Mouse (Mus musculus): ENCODE data around the gene Hrc. TPM values are rescaled to one million over a fixed set of nuclear protein-coding genes. Genes with fewer than 3 reads are reported as not detected.

The Hrc gene
- polyA plus RNA-seq, 1 experiment from 2014 or later: 28.3 TPM

- Histone ChIP-seq H3K4me1 (ENCODE audit: control insufficient read depth in 2 of 2, insufficient read depth in 2 of 2, low read length in 2 of 2) (no peaks in the 10 kb centered on the region), H3K4me3 (ENCODE audit: control insufficient read depth in 1 of 2, insufficient read depth in 1 of 2, low read depth in 1 of 2, low read length in 2 of 2) (no peak overlapping the region), H3K9me3 (ENCODE audit: control insufficient read depth, low read length) (no peaks in the 10 kb centered on the region), H3K27me3 (ENCODE audit: control insufficient read depth, insufficient read depth, low read length) (no peaks in the 10 kb centered on the region), H3K27ac (replicated peaks in 1 of 2; ENCODE audit: control insufficient read depth in 1 of 2, insufficient read depth in 1 of 2, low read depth in 2 of 2, low read length in 2 of 2) (no peak overlapping the region), H3K9ac (ENCODE audit: low read length) (no peak overlapping the region), H3K4me2 (ENCODE audit: low read length) (no peak overlapping the region; the same call in 1 of the 2 replicates), H3K36me3 (ENCODE audit: control insufficient read depth, insufficient read depth, low read length) (peaks cover 55% of the 10 kb centered on the region)
- no peak for ATAC-seq (ENCODE audit: insufficient number of reproducible peaks, insufficient read depth, low FRiP score, low read depth)
- WGBS: 13% methylated on average over 17 of the region's 17 CpGs
Observed at GRCm38 (mm10) chr7:45305275-45305674, 29.8 kb upstream of the Hrc start.

GRCm38 (mm10) chr7:45308551-45309240, 26.4 kb upstream of the Hrc start:
- no peak for ATAC-seq (ENCODE audit: insufficient number of reproducible peaks, insufficient read depth, low FRiP score, low read depth)
- Histone ChIP-seq H3K4me1 (ENCODE audit: control insufficient read depth in 2 of 2, insufficient read depth in 2 of 2, low read length in 2 of 2) (peaks cover 4 to 14% of the 10 kb centered on the region in 2 experiments; a peak in 3 of 4 replicates), H3K27me3 (ENCODE audit: control insufficient read depth, insufficient read depth, low read length) (no peaks in the 10 kb centered on the region), H3K9ac (ENCODE audit: low read length) (no peak overlapping the region), H3K36me3 (ENCODE audit: control insufficient read depth, insufficient read depth, low read length) (peaks cover 53% of the 10 kb centered on the region), H3K9me3 (ENCODE audit: control insufficient read depth, low read length) (no peaks in the 10 kb centered on the region), H3K27ac (replicated peaks in 1 of 2; ENCODE audit: control insufficient read depth in 1 of 2, insufficient read depth in 1 of 2, low read depth in 2 of 2, low read length in 2 of 2) (no peak overlapping the region), H3K4me3 (ENCODE audit: control insufficient read depth in 1 of 2, insufficient read depth in 1 of 2, low read depth in 1 of 2, low read length in 2 of 2) (no peak overlapping the region), H3K4me2 (ENCODE audit: low read length) (no peak overlapping the region)
- 74% methylated on average over 14 of the region's 15 CpGs for WGBS

GRCm38 (mm10) chr7:45309455-45309854, 25.6 kb upstream of the Hrc start:
- Histone ChIP-seq H3K27me3 (ENCODE audit: control insufficient read depth, insufficient read depth, low read length) (no peaks in the 10 kb centered on the region), H3K9me3 (ENCODE audit: control insufficient read depth, low read length) (no peaks in the 10 kb centered on the region), H3K27ac (replicated peaks in 1 of 2; ENCODE audit: control insufficient read depth in 1 of 2, insufficient read depth in 1 of 2, low read depth in 2 of 2, low read length in 2 of 2) (no peak overlapping the region), H3K36me3 (ENCODE audit: control insufficient read depth, insufficient read depth, low read length) (peaks cover 53% of the 10 kb centered on the region), H3K4me2 (ENCODE audit: low read length) (no peak overlapping the region), H3K4me1 (ENCODE audit: control insufficient read depth in 2 of 2, insufficient read depth in 2 of 2, low read length in 2 of 2) (peaks cover 4 to 14% of the 10 kb centered on the region in 2 experiments; a peak in 3 of 4 replicates), H3K9ac (ENCODE audit: low read length) (no peak overlapping the region), H3K4me3 (ENCODE audit: control insufficient read depth in 1 of 2, insufficient read depth in 1 of 2, low read depth in 1 of 2, low read length in 2 of 2) (no peak overlapping the region)
- 19% methylated on average over 9 of the region's 9 CpGs for WGBS
- no peak for ATAC-seq (ENCODE audit: insufficient number of reproducible peaks, insufficient read depth, low FRiP score, low read depth)

GRCm38 (mm10) chr7:45312023-45312422, 23.1 kb upstream of the Hrc start:
- H3K27me3 ChIP-seq (ENCODE audit: control insufficient read depth, insufficient read depth, low read length): no peaks in the 10 kb centered on the region
- no peak overlapping the region for H3K27ac ChIP-seq (replicated peaks in 1 of 2; ENCODE audit: control insufficient read depth in 1 of 2, insufficient read depth in 1 of 2, low read depth in 2 of 2, low read length in 2 of 2)
- H3K9me3 ChIP-seq (ENCODE audit: control insufficient read depth, low read length): no peaks in the 10 kb centered on the region
- peaks cover 61% of the 10 kb centered on the region for H3K36me3 ChIP-seq (ENCODE audit: control insufficient read depth, insufficient read depth, low read length)
- ATAC-seq (ENCODE audit: insufficient number of reproducible peaks, insufficient read depth, low FRiP score, low read depth): no peak
- H3K4me1 ChIP-seq (ENCODE audit: control insufficient read depth in 2 of 2, insufficient read depth in 2 of 2, low read length in 2 of 2): peaks cover 4 to 14% of the 10 kb centered on the region in 2 experiments; a peak in 3 of 4 replicates
- 36% methylated on average over 8 of the region's 8 CpGs for WGBS
- H3K9ac ChIP-seq (ENCODE audit: low read length): peak overlapping the region; percentile 21; the same call in 1 of the 2 replicates
- no peak overlapping the region for H3K4me3 ChIP-seq (ENCODE audit: control insufficient read depth in 1 of 2, insufficient read depth in 1 of 2, low read depth in 1 of 2, low read length in 2 of 2)
- no peak overlapping the region for H3K4me2 ChIP-seq (ENCODE audit: low read length)

- Histone ChIP-seq H3K27me3 (ENCODE audit: control insufficient read depth, insufficient read depth, low read length) (no peaks in the 10 kb centered on the region), H3K27ac (replicated peaks in 1 of 2; ENCODE audit: control insufficient read depth in 1 of 2, insufficient read depth in 1 of 2, low read depth in 2 of 2, low read length in 2 of 2) (peak overlapping the region; percentile 12 to 45), H3K4me2 (ENCODE audit: low read length) (no peak overlapping the region), H3K36me3 (ENCODE audit: control insufficient read depth, insufficient read depth, low read length) (peaks cover 65% of the 10 kb centered on the region), H3K4me1 (ENCODE audit: control insufficient read depth in 2 of 2, insufficient read depth in 2 of 2, low read length in 2 of 2) (peaks cover 4 to 14% of the 10 kb centered on the region in 2 experiments; a peak in 3 of 4 replicates), H3K9ac (ENCODE audit: low read length) (0 out of 2 replicates have a peak overlapping the region, but pooled peaks have one; percentile 21), H3K4me3 (ENCODE audit: control insufficient read depth in 1 of 2, insufficient read depth in 1 of 2, low read depth in 1 of 2, low read length in 2 of 2) (no peak overlapping the region), H3K9me3 (ENCODE audit: control insufficient read depth, low read length) (no peaks in the 10 kb centered on the region)
- no peak for ATAC-seq (ENCODE audit: insufficient number of reproducible peaks, insufficient read depth, low FRiP score, low read depth)
- WGBS: 36% methylated on average over 10 of the region's 10 CpGs
Observed at GRCm38 (mm10) chr7:45312686-45313453, 22.2 kb upstream of the Hrc start.

- 48% methylated on average over 9 of the region's 9 CpGs for WGBS
- no peaks in the 10 kb centered on the region for H3K27me3 ChIP-seq (ENCODE audit: control insufficient read depth, insufficient read depth, low read length)
- peaks cover 4 to 14% of the 10 kb centered on the region in 2 experiments; a peak in 3 of 4 replicates for H3K4me1 ChIP-seq (ENCODE audit: control insufficient read depth in 2 of 2, insufficient read depth in 2 of 2, low read length in 2 of 2)
- H3K4me2 ChIP-seq (ENCODE audit: low read length): no peak overlapping the region
- no peak for ATAC-seq (ENCODE audit: insufficient number of reproducible peaks, insufficient read depth, low FRiP score, low read depth)
- H3K36me3 ChIP-seq (ENCODE audit: control insufficient read depth, insufficient read depth, low read length): peaks cover 65% of the 10 kb centered on the region
- no peak overlapping the region for H3K9ac ChIP-seq (ENCODE audit: low read length)
- peak overlapping the region; percentile 12 to 45 for H3K27ac ChIP-seq (replicated peaks in 1 of 2; ENCODE audit: control insufficient read depth in 1 of 2, insufficient read depth in 1 of 2, low read depth in 2 of 2, low read length in 2 of 2)
- no peaks in the 10 kb centered on the region for H3K9me3 ChIP-seq (ENCODE audit: control insufficient read depth, low read length)
- no peak overlapping the region for H3K4me3 ChIP-seq (ENCODE audit: control insufficient read depth in 1 of 2, insufficient read depth in 1 of 2, low read depth in 1 of 2, low read length in 2 of 2)
Observed at GRCm38 (mm10) chr7:45313495-45313894, 21.6 kb upstream of the Hrc start.

- WGBS: 84% methylated on average over 10 of the region's 10 CpGs
- Histone ChIP-seq H3K9ac (ENCODE audit: low read length) (no peak overlapping the region), H3K4me1 (ENCODE audit: control insufficient read depth in 2 of 2, insufficient read depth in 2 of 2, low read length in 2 of 2) (peaks cover 4 to 14% of the 10 kb centered on the region in 2 experiments; a peak in 3 of 4 replicates), H3K27ac (replicated peaks in 1 of 2; ENCODE audit: control insufficient read depth in 1 of 2, insufficient read depth in 1 of 2, low read depth in 2 of 2, low read length in 2 of 2) (no peak overlapping the region), H3K9me3 (ENCODE audit: control insufficient read depth, low read length) (no peaks in the 10 kb centered on the region), H3K36me3 (ENCODE audit: control insufficient read depth, insufficient read depth, low read length) (peaks cover 64% of the 10 kb centered on the region), H3K4me2 (ENCODE audit: low read length) (no peak overlapping the region), H3K4me3 (ENCODE audit: control insufficient read depth in 1 of 2, insufficient read depth in 1 of 2, low read depth in 1 of 2, low read length in 2 of 2) (no peak overlapping the region), H3K27me3 (ENCODE audit: control insufficient read depth, insufficient read depth, low read length) (no peaks in the 10 kb centered on the region)
- no peak for ATAC-seq (ENCODE audit: insufficient number of reproducible peaks, insufficient read depth, low FRiP score, low read depth)
Observed at GRCm38 (mm10) chr7:45315182-45315701, 19.8 kb upstream of the Hrc start.
